9 mouse cellular contexts compared by ENCODE assay signal in the genomic region with DNA sequence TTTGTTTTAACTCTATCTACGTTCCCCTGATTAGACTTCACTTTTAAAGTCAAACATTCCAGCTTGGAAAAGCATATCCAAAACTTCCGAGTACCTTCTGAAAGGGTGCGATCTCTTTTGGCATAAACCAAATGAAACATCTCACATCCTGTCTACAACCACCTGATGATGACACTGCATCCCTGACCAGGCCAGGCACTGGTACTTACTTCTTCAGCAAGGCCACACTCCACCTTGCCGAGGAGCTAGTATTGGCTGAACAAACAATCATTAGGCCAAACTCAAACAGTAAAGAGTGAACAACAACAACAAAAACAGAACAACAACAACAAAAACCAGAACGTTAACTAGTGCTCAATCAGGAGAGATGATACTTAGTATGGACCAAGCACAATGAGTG. TPM values are rescaled to one million over a fixed set of nuclear protein-coding genes. Genes with fewer than 3 reads are reported as not detected.
A peak's percentile ranks its signal among the peaks of the same experiment; 100 is the strongest.
DNase-seq lines count a peak whose midpoint lies in the region; ATAC-seq lines count a peak whose summit lies in the region.
"Had no signal": no experiment of that assay in that cellular context is flagged by ENCODE, and none has a peak within 500 bp of the region (broad histone marks: within the 10 kb centered on the region; RNA-seq: fewer than 3 reads in every experiment).

No protein-coding gene starts in this region.

- H3K27ac ChIP-seq in forebrain, embryonic 14.5 days (ENCODE audit: low read depth, low read length), result no peak overlapping the region
- H3K27ac ChIP-seq in limb, embryonic 15.5 days, result no peak overlapping the region
- no peak overlapping the region for H3K27ac ChIP-seq in stomach, embryonic 15.5 days

- no peak for ATAC-seq in megakaryocyte, adult 5-6 weeks (ENCODE audit: poor library complexity, severe bottlenecking)
- no peak for ATAC-seq in forebrain, embryonic 14.5 days
- ATAC-seq in limb, embryonic 15.5 days (ENCODE audit: insufficient number of reproducible peaks, low FRiP score, low TSS enrichment, low read depth), result no peak
- ATAC-seq in stomach, embryonic 15.5 days (ENCODE audit: insufficient read depth, low FRiP score, low read depth), result no peak

- H3K36me3 ChIP-seq in megakaryocyte, embryonic 14.5 days (replicated peaks; ENCODE audit: low read length), result peaks cover 17% of the 10 kb centered on the region
- H3K36me3 ChIP-seq in forebrain, embryonic 14.5 days (ENCODE audit: control insufficient read depth, insufficient read depth, low read length), result peaks cover 14% of the 10 kb centered on the region
- H3K36me3 ChIP-seq in limb, embryonic 15.5 days, result peaks cover 7% of the 10 kb centered on the region
- peaks cover 11% of the 10 kb centered on the region for H3K36me3 ChIP-seq in stomach, embryonic 15.5 days

- H3K4me2 ChIP-seq in forebrain, embryonic 14.5 days (ENCODE audit: low read length), result peak overlapping the region; percentile 86
- peak overlapping the region; percentile 62 for H3K4me2 ChIP-seq in limb, embryonic 15.5 days
- H3K4me2 ChIP-seq in stomach, embryonic 15.5 days, result peak overlapping the region; percentile 71

- H3K27me3 ChIP-seq in megakaryocyte, embryonic 14.5 days (replicated peaks), result no peaks in the 10 kb centered on the region
- no peaks in the 10 kb centered on the region for H3K27me3 ChIP-seq in forebrain, embryonic 14.5 days (replicated peaks; ENCODE audit: control insufficient read depth, insufficient read depth, low read length)
- no peaks in the 10 kb centered on the region for H3K27me3 ChIP-seq in limb, embryonic 15.5 days
- no peaks in the 10 kb centered on the region for H3K27me3 ChIP-seq in stomach, embryonic 15.5 days (replicated peaks)

- H3K9ac ChIP-seq in forebrain, embryonic 14.5 days (ENCODE audit: low read length), result peak overlapping the region; percentile 91
- H3K9ac ChIP-seq in limb, embryonic 15.5 days, result peak overlapping the region; percentile 82; the same call in 1 of the 2 replicates
- H3K9ac ChIP-seq in stomach, embryonic 15.5 days, result no peak overlapping the region

- DNase-seq in forebrain, embryonic 14.5 days (ENCODE audit: low spot score), result no peak
- no peak for DNase-seq in spleen, postnatal 10 days (ENCODE audit: low spot score in 2 of 2)
- no peak for DNase-seq in Muller cell, postnatal 12 days (ENCODE audit: inconsistent ontology term)
- no peak for DNase-seq in kidney, postnatal 10 days
- DNase-seq: lung, postnatal 10 days had no signal

- peaks cover 61% of the 10 kb centered on the region for H3K4me1 ChIP-seq in megakaryocyte, embryonic 14.5 days
- H3K4me1 ChIP-seq in forebrain, embryonic 14.5 days (ENCODE audit: control insufficient read depth, insufficient read depth, low read length), result peaks cover 21% of the 10 kb centered on the region
- peaks cover 33% of the 10 kb centered on the region for H3K4me1 ChIP-seq in limb, embryonic 15.5 days
- H3K4me1 ChIP-seq in stomach, embryonic 15.5 days, result peaks cover 20% of the 10 kb centered on the region

- no peaks in the 10 kb centered on the region for H3K9me3 ChIP-seq in megakaryocyte, embryonic 14.5 days
- no peaks in the 10 kb centered on the region for H3K9me3 ChIP-seq in forebrain, embryonic 14.5 days (replicated peaks; ENCODE audit: control insufficient read depth, low read length)
- H3K9me3 ChIP-seq in limb, embryonic 15.5 days, result no peaks in the 10 kb centered on the region
- H3K9me3 ChIP-seq in stomach, embryonic 15.5 days, result no peaks in the 10 kb centered on the region

- 67% methylated on average over 5 of the region's 5 CpGs for WGBS in forebrain, embryonic 14.5 days
- 57% methylated on average over 5 of the region's 5 CpGs for WGBS in limb, embryonic 15.5 days
- WGBS in stomach, embryonic 15.5 days, result 41% methylated on average over 5 of the region's 5 CpGs

- H3K4me3 ChIP-seq in megakaryocyte, embryonic 14.5 days (replicated peaks), result peak overlapping the region; percentile 97
- H3K4me3 ChIP-seq in forebrain, embryonic 14.5 days (ENCODE audit: low read depth, low read length), result peak overlapping the region; percentile 85
- peak overlapping the region; percentile 70 for H3K4me3 ChIP-seq in limb, embryonic 15.5 days
- H3K4me3 ChIP-seq in stomach, embryonic 15.5 days (replicated peaks), result peak overlapping the region; percentile 84

RNA-seq across cellular contexts. Expression of a gene that starts 1.9 kb away (rescaled TPM):
- polyA plus RNA-seq in megakaryocyte, embryonic 14.5 days (2012; ENCODE audit: insufficient read depth, low replicate concordance), result 2.8 TPM in 1 of 2 replicates, not detected in the other
- 50.6 and 54.3 TPM in 2 replicates for total RNA-seq in megakaryocyte, adult 5-6 weeks (2015)
- total RNA-seq in megakaryocyte, adult 5-6 weeks (2017), result 166 TPM in 2 replicates
- polyA plus RNA-seq in forebrain, embryonic 14.5 days (2014; fragmentation: Nextera tagmentation; extraction: Ambion mirVana), result 136 and 157 TPM in 2 replicates
- polyA plus RNA-seq in limb, embryonic 15.5 days (2015; fragmentation: Nextera tagmentation; extraction: Ambion mirVana), result 277 and 292 TPM in 2 replicates
- polyA plus RNA-seq in stomach, embryonic 15.5 days (2015; fragmentation: Nextera tagmentation; extraction: Ambion mirVana), result 280 and 318 TPM in 2 replicates

RNA-seq across cellular contexts. Expression of a gene that starts 19.3 kb away (rescaled TPM):
- not detected in 2 replicates for polyA plus RNA-seq in megakaryocyte, embryonic 14.5 days (2012; ENCODE audit: insufficient read depth, low replicate concordance)
- 0.05 TPM in 1 of 2 replicates, not detected in the other for total RNA-seq in megakaryocyte, adult 5-6 weeks (2015)
- not detected in 2 replicates for total RNA-seq in megakaryocyte, adult 5-6 weeks (2017)
- polyA plus RNA-seq in forebrain, embryonic 14.5 days (2014; fragmentation: Nextera tagmentation; extraction: Ambion mirVana), result 10.6 and 12.7 TPM in 2 replicates
- polyA plus RNA-seq in limb, embryonic 15.5 days (2015; fragmentation: Nextera tagmentation; extraction: Ambion mirVana), result 2.5 and 3.6 TPM in 2 replicates
- 3.2 and 3.5 TPM in 2 replicates for polyA plus RNA-seq in stomach, embryonic 15.5 days (2015; fragmentation: Nextera tagmentation; extraction: Ambion mirVana)

RNA-seq across cellular contexts. Expression of a gene that starts 24.1 kb away (rescaled TPM):
- polyA plus RNA-seq in megakaryocyte, embryonic 14.5 days (2012; ENCODE audit: insufficient read depth, low replicate concordance), result 0.58 and 1.5 TPM in 2 replicates
- 10.1 and 10.4 TPM in 2 replicates for total RNA-seq in megakaryocyte, adult 5-6 weeks (2015)
- 10.5 and 15.6 TPM in 2 replicates for total RNA-seq in megakaryocyte, adult 5-6 weeks (2017)
- polyA plus RNA-seq in forebrain, embryonic 14.5 days (2014; fragmentation: Nextera tagmentation; extraction: Ambion mirVana), result 9.1 and 15.4 TPM in 2 replicates
- polyA plus RNA-seq in limb, embryonic 15.5 days (2015; fragmentation: Nextera tagmentation; extraction: Ambion mirVana), result 11.0 and 12.0 TPM in 2 replicates
- polyA plus RNA-seq in stomach, embryonic 15.5 days (2015; fragmentation: Nextera tagmentation; extraction: Ambion mirVana), result 9.0 and 9.2 TPM in 2 replicates

Comparison
In these comparisons a context has a peak if more than half of its experiments do, and no peak if none do; other contexts are left out.
1. RNA of a gene that starts 1.9 kb away (polyA plus RNA-seq): 277 to 292 TPM in limb, embryonic 15.5 days, 280 to 318 TPM in stomach, embryonic 15.5 days and 136 to 157 TPM in forebrain, embryonic 14.5 days; 2.8 TPM in megakaryocyte, embryonic 14.5 days; every median in the first group is over 10 times any median in the second.
2. Peak in every context shown above with its lines, with median percentiles within 50 percentile points of each other: H3K4me3 ChIP-seq and H3K4me2 ChIP-seq.